Mouse (Mus musculus) brain, embryonic 14.5 days (tissue): ENCODE measurements around the gene Zgpat.

Experiments used
- CTCF ChIP-seq: fragments of 200-500 bp; IDR thresholded peaks from 2 replicates; pipeline ENCODE4 v1.5.1; 2012; ENCODE audit warnings: inconsistent platforms, mild to moderate bottlenecking, moderate library complexity, borderline replicate concordance; ENCODE audit not compliant: insufficient read depth, insufficient read length; ENCODE audit errors: extremely low read depth
- POLR2A ChIP-seq: fragments of 200-500 bp; IDR thresholded peaks from 2 replicates; pipeline ENCODE4 v1.6.1; 2012; ENCODE audit warnings: mild to moderate bottlenecking, inconsistent platforms, borderline replicate concordance; ENCODE audit not compliant: poor library complexity, insufficient read depth, insufficient read length, severe bottlenecking; ENCODE audit errors: extremely low read depth

DNA sequence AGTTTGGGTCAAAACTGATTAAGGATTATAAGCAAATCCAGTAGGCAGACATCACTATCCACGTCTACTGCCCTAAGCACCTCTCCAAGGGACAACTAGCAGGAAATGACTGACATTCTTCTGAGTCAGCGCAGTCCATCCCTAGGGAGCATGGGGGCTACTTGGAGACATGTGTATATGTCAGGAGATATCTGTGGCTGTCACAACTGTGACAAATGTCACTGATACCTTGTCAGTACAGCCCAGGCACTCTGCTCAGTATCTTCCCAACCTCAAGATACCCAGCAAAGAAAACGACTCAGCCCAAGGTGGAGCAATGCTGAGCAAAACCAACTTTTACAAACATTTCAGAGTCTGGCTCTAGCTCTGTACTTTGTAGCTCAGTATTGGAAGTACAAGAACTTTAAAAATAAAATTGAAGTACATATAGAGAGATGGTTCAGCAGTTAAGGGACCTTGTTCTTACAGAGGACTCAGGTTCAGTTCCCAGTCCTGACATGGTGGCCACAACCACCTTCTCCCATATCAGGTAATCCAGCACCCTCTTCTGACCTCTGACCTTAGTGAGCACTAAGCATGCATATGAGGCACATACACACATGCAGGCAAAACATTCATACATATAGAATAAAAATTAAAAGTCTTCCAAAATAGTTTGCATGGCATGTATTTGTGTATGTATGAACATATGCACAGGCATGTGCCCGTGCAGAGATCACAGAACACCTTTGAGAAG is 56.3 kb downstream of the Zgpat start:
- TF ChIP-seq POLR2A (no peak), CTCF (no peak)
